Mouse (Mus musculus) erythroid progenitor cell, adult 5-6 weeks (primary cell): ENCODE data around the gene Olfr1257. TPM values are rescaled to one million over a fixed set of nuclear protein-coding genes. Genes with fewer than 3 reads are reported as not detected.
"Not testable (repeated sequence)": the region's sequence is repeated elsewhere in the genome, so short reads cannot be mapped to it uniquely, and the experiment has no call there.

Experiments
- ATAC-seq: replicated peaks from 2 replicates; pipeline ENCODE4 v1.8.0; 2016; ENCODE audit warnings: moderate number of reproducible peaks, mild to moderate bottlenecking, moderate TSS enrichment, inconsistent platforms; ENCODE audit not compliant: poor library complexity, low FRiP score, severe bottlenecking
- total RNA-seq, 2 experiments: library from RNA; stranded (forward) in 1 of 2; stranded (reverse) in 1 of 2; fragments of 150-400 nt in 1 of 2; fragments of 186-747, 209-891 nt in 1 of 2; gene quantifications; 2 replicates each; pipeline versions ENCODE4 v1.2.3 to v1.2.4; 2015 to 2017; ENCODE audit warnings: low replicate concordance in 2 of 2

The Olfr1257 gene
- total RNA-seq (2015; ENCODE audit: low replicate concordance) (not detected in 2 replicates), total RNA-seq (2017; ENCODE audit: low replicate concordance) (not detected in 2 replicates)

- no peak for ATAC-seq
Observed at GRCm38 (mm10) chr2:89878137-89878536, at the start of gene Olfr1257. Gene Olfr1257, plus strand, starts transcription at chr2:89878437.

- no peak for ATAC-seq
Observed at GRCm38 (mm10) chr2:89841455-89841854, 36.8 kb upstream of the Olfr1257 start, which contains the start of gene Olfr1256. Gene Olfr1256, minus strand, starts transcription at chr2:89841555.

- no peak for ATAC-seq
Observed at GRCm38 (mm10) chr2:89848105-89848504, 30.1 kb upstream of the Olfr1257 start, which contains the start of gene Olfr48. Gene Olfr48, minus strand, starts transcription at chr2:89848205.

- ATAC-seq: no peak
Observed at GRCm38 (mm10) chr2:89849230-89849629, 29.0 kb upstream of the Olfr1257 start.

GRCm38 (mm10) chr2:89912616-89913015, 34.4 kb downstream of the Olfr1257 start:
- not testable (repeated sequence) for ATAC-seq

- no peak for ATAC-seq
Observed at GRCm38 (mm10) chr2:89927009-89927408, 48.8 kb downstream of the Olfr1257 start, which contains the start of gene Olfr1258. Gene Olfr1258, plus strand, starts transcription at chr2:89927309.

Other genes starting within 250 kb of the Olfr1257 start
- gene Olfr1249, start 243.5 kb upstream of the Olfr1257 start, total RNA-seq (2015; ENCODE audit: low replicate concordance): not detected in 2 replicates
- not detected in 2 replicates for gene Olfr1249, start 243.5 kb upstream of the Olfr1257 start, total RNA-seq (2017; ENCODE audit: low replicate concordance)
- gene Olfr1250, start 217.0 kb upstream of the Olfr1257 start, total RNA-seq (2015; ENCODE audit: low replicate concordance): not detected in 2 replicates
- not detected in 2 replicates for gene Olfr1250, start 217.0 kb upstream of the Olfr1257 start, total RNA-seq (2017; ENCODE audit: low replicate concordance)
- gene Olfr1251, start 206.5 kb upstream of the Olfr1257 start, total RNA-seq (2015; ENCODE audit: low replicate concordance): not detected in 2 replicates
- gene Olfr1251, start 206.5 kb upstream of the Olfr1257 start, total RNA-seq (2017; ENCODE audit: low replicate concordance): not detected in 2 replicates
- gene Olfr1252, start 153.4 kb upstream of the Olfr1257 start, total RNA-seq (2015; ENCODE audit: low replicate concordance): not detected in 2 replicates
- not detected in 2 replicates for gene Olfr1252, start 153.4 kb upstream of the Olfr1257 start, total RNA-seq (2017; ENCODE audit: low replicate concordance)
- gene Olfr1253, start 121.3 kb upstream of the Olfr1257 start, total RNA-seq (2015; ENCODE audit: low replicate concordance): not detected in 2 replicates
- gene Olfr1253, start 121.3 kb upstream of the Olfr1257 start, total RNA-seq (2017; ENCODE audit: low replicate concordance): not detected in 2 replicates
- gene Olfr1254, start 84.8 kb upstream of the Olfr1257 start, total RNA-seq (2015; ENCODE audit: low replicate concordance): not detected in 2 replicates
- not detected in 2 replicates for gene Olfr1254, start 84.8 kb upstream of the Olfr1257 start, total RNA-seq (2017; ENCODE audit: low replicate concordance)
- not detected in 2 replicates for gene Olfr1255, start 66.4 kb upstream of the Olfr1257 start, total RNA-seq (2015; ENCODE audit: low replicate concordance)
- not detected in 2 replicates for gene Olfr1255, start 66.4 kb upstream of the Olfr1257 start, total RNA-seq (2017; ENCODE audit: low replicate concordance)
- not detected in 2 replicates for gene Olfr1256, start 36.9 kb upstream of the Olfr1257 start, total RNA-seq (2015; ENCODE audit: low replicate concordance)
- not detected in 2 replicates for gene Olfr1256, start 36.9 kb upstream of the Olfr1257 start, total RNA-seq (2017; ENCODE audit: low replicate concordance)
- gene Olfr48, start 30.2 kb upstream of the Olfr1257 start, total RNA-seq (2015; ENCODE audit: low replicate concordance): not detected in 2 replicates
- not detected in 2 replicates for gene Olfr48, start 30.2 kb upstream of the Olfr1257 start, total RNA-seq (2017; ENCODE audit: low replicate concordance)
- not detected in 2 replicates for gene Olfr1258, start 48.9 kb downstream of the Olfr1257 start, total RNA-seq (2015; ENCODE audit: low replicate concordance)
- gene Olfr1258, start 48.9 kb downstream of the Olfr1257 start, total RNA-seq (2017; ENCODE audit: low replicate concordance): not detected in 2 replicates
- gene Olfr1259, start 70.2 kb downstream of the Olfr1257 start, total RNA-seq (2015; ENCODE audit: low replicate concordance): not detected in 2 replicates
- gene Olfr1259, start 70.2 kb downstream of the Olfr1257 start, total RNA-seq (2017; ENCODE audit: low replicate concordance): not detected in 2 replicates
- not detected in 2 replicates for gene Olfr1260, start 95.9 kb downstream of the Olfr1257 start, total RNA-seq (2015; ENCODE audit: low replicate concordance)
- not detected in 2 replicates for gene Olfr1260, start 95.9 kb downstream of the Olfr1257 start, total RNA-seq (2017; ENCODE audit: low replicate concordance)
- not detected in 2 replicates for gene Olfr1261, start 112.8 kb downstream of the Olfr1257 start, total RNA-seq (2015; ENCODE audit: low replicate concordance)
- gene Olfr1261, start 112.8 kb downstream of the Olfr1257 start, total RNA-seq (2017; ENCODE audit: low replicate concordance): not detected in 2 replicates
- not detected in 2 replicates for gene Olfr1262, start 121.7 kb downstream of the Olfr1257 start, total RNA-seq (2015; ENCODE audit: low replicate concordance)
- gene Olfr1262, start 121.7 kb downstream of the Olfr1257 start, total RNA-seq (2017; ENCODE audit: low replicate concordance): not detected in 2 replicates
- not detected in 2 replicates for gene Olfr1263, start 133.7 kb downstream of the Olfr1257 start, total RNA-seq (2015; ENCODE audit: low replicate concordance)
- not detected in 2 replicates for gene Olfr1263, start 133.7 kb downstream of the Olfr1257 start, total RNA-seq (2017; ENCODE audit: low replicate concordance)
- not detected in 2 replicates for gene Olfr1264, start 147.1 kb downstream of the Olfr1257 start, total RNA-seq (2015; ENCODE audit: low replicate concordance)
- not detected in 2 replicates for gene Olfr1264, start 147.1 kb downstream of the Olfr1257 start, total RNA-seq (2017; ENCODE audit: low replicate concordance)
- not detected in 2 replicates for gene Olfr1265, start 156.9 kb downstream of the Olfr1257 start, total RNA-seq (2015; ENCODE audit: low replicate concordance)
- not detected in 2 replicates for gene Olfr1265, start 156.9 kb downstream of the Olfr1257 start, total RNA-seq (2017; ENCODE audit: low replicate concordance)
- not detected in 2 replicates for gene Olfr140, start 185.2 kb downstream of the Olfr1257 start, total RNA-seq (2015; ENCODE audit: low replicate concordance)
- not detected in 2 replicates for gene Olfr140, start 185.2 kb downstream of the Olfr1257 start, total RNA-seq (2017; ENCODE audit: low replicate concordance)
- gene Olfr1269, start 243.0 kb downstream of the Olfr1257 start, total RNA-seq (2015; ENCODE audit: low replicate concordance): not detected in 2 replicates
- gene Olfr1269, start 243.0 kb downstream of the Olfr1257 start, total RNA-seq (2017; ENCODE audit: low replicate concordance): not detected in 2 replicates